Mouse (Mus musculus) G1E-ER4 (cell line): ENCODE measurements around the gene Nqo1. TPM values are rescaled to one million over a fixed set of nuclear protein-coding genes. Genes with fewer than 3 reads are reported as not detected.

Source experiments
- GATA1 ChIP-seq: IDR thresholded peaks from one replicate; pipeline ENCODE4 v1.8.0; 2012; ENCODE audit warnings: low read length, inconsistent platforms
- polyA plus RNA-seq: library from polyadenylated mRNA; stranded (reverse); fragments of >175 nt; gene quantifications from 2 replicates; pipeline ENCODE4 v1.2.3, GENCODE M21; 2012

Gene Nqo1
- 0.26 and 0.50 TPM in 2 replicates for polyA plus RNA-seq

- no peak for TF ChIP-seq GATA1
Observed at GRCm38 (mm10) chr8:107403038-107403781, at the start of gene Nqo1. Gene Nqo1 (minus strand): TSS chr8:107403206.

DNA sequence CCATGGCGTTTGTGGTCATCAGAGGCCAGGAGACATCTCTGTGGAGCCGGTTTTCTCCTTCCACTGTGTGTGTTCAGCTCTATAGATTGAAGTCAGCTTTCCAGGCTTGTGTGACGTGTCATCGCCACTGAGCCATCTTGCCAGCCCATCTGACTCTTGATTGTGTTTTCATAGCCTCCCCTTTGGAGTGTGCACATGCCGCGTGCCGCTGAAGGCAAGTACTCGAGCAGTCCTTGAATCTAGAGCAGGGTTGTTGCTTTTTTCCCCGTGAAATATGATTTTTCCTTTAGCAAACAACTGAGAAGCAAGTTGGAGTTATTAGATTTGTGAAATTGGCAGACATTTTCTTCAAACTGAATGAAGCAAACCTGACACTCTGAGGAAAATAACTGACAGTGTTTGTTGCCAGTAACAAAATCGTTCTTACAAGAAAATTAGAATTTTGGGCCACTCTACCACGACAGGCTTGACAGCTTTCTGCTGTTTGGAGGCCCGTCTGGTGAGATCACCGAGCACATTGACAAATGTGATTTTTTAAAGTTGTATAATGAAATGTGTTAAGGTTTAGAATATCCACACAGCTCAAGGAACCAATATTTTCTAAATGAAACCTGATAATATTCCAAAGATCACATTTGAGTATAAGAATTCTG lies 48.5 kb upstream of the Nqo1 start:
- no peak for TF ChIP-seq GATA1

- TF ChIP-seq GATA1, result no peak
Observed at GRCm38 (mm10) chr8:107449655-107450054, 46.6 kb upstream of the Nqo1 start.

DNA sequence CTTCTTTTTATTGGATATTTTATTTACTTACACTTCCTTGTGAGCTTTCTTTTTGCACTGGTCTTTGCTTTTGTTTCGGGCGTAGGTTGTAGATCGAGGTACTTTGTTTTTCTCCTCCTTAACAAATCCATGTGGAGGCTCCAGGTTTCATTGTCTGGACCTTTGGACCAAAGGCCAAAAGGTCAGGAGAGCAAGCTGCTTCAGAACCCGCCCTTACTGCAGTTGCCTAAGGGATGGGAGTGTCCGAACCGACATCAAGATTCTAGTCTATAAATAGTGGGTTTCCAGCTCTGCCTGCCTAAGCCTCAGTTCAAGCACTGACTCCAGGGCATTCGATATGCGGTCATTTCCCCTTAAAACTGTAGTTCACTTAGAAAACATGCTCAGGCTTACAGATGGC lies 46.1 kb upstream of the Nqo1 start:
- no peak for TF ChIP-seq GATA1

- TF ChIP-seq GATA1, result no peak
Observed at GRCm38 (mm10) chr8:107448382-107448889, 45.4 kb upstream of the Nqo1 start.

GRCm38 (mm10) chr8:107447713-107448112 lies 44.7 kb upstream of the Nqo1 start:
- TF ChIP-seq GATA1, result no peak

DNA sequence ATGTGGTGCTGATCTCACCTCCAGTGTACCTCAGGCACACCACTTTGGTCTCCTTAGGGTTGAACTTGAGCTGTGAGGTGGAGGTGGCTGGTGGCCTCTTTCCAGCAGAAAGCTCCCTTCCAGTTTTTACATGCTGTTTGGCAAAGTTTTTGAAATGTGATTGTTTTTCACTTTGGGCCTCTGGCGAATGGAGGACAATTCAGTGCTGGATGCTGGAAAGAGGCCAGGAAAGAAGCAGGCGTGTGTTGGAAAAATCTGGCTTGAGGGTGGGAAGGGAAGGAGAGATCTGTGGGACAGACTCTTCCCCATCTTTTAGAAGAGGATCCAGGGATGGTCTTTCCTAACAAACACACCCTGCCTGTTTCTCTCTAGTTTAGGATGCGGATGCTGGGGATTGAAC lies 41.6 kb upstream of the Nqo1 start:
- no peak for TF ChIP-seq GATA1

GRCm38 (mm10) chr8:107439880-107440625 lies 37.0 kb upstream of the Nqo1 start:
- TF ChIP-seq GATA1, result no peak

- no peak for TF ChIP-seq GATA1
Observed at GRCm38 (mm10) chr8:107437711-107438110, 34.7 kb upstream of the Nqo1 start.

- peak; percentile 20 for TF ChIP-seq GATA1
Observed at GRCm38 (mm10) chr8:107436841-107437421, 33.9 kb upstream of the Nqo1 start.

- TF ChIP-seq GATA1, result no peak
Observed at GRCm38 (mm10) chr8:107435962-107436831, 33.2 kb upstream of the Nqo1 start, which contains the start of gene Wwp2. Gene Wwp2 (plus strand): TSS chr8:107436365.

GRCm38 (mm10) chr8:107435421-107435961 lies 32.5 kb upstream of the Nqo1 start:
- no peak for TF ChIP-seq GATA1

DNA sequence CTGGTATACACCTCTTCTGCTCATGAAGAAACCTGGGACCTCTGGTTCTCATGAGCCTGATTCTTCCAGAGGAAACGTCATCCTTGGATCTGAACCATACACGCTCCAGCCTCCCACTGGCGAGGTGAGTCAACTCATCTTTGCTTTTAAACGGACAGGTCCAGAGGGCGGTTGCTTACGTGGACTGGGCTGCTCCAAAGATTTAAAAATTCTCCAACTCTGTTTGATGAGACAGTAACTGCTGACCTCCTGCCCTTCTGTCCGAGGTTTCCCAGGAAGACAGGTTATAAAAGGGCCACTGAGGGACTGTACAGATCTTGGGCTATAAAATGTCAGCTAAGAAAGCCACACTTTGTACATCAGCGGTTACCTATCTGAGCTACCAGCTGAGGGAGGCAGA lies 27.8 kb upstream of the Nqo1 start:
- TF ChIP-seq GATA1, result no peak

- no peak for TF ChIP-seq GATA1
Observed at GRCm38 (mm10) chr8:107425230-107425597, 22.2 kb upstream of the Nqo1 start.
